Mouse (Mus musculus) hematopoietic stem cell, adult 5-6 weeks (primary cell): ENCODE measurements around the gene Kap. TPM values are rescaled to one million over a fixed set of nuclear protein-coding genes. Genes with fewer than 3 reads are reported as not detected.
"Not testable (repeated sequence)": the region's sequence is repeated elsewhere in the genome, so short reads cannot be mapped to it uniquely, and the experiment has no call there.

ENCODE experiments used
- ATAC-seq, 2 experiments: fragments of 125-278 bp in 1 of 2; replicated peaks in 1 of 2; 2 replicates each; pipeline ENCODE4 v1.8.0; 2016 to 2017; ENCODE audit warnings: inconsistent platforms in 2 of 2, mild to moderate bottlenecking in 2 of 2, moderate number of reproducible peaks in 2 of 2, low read depth in 1 of 2, moderate TSS enrichment in 1 of 2; ENCODE audit not compliant: low FRiP score in 2 of 2, poor library complexity in 2 of 2, severe bottlenecking in 2 of 2, insufficient read depth in 1 of 2, low TSS enrichment in 1 of 2
- total RNA-seq: library from RNA; stranded (forward); fragments of 172-1452, 232-1000 nt; gene quantifications from 2 replicates; pipeline ENCODE4 v1.2.3, GENCODE M21; 2017

Kap gene
- not detected in 2 replicates for total RNA-seq

DNA sequence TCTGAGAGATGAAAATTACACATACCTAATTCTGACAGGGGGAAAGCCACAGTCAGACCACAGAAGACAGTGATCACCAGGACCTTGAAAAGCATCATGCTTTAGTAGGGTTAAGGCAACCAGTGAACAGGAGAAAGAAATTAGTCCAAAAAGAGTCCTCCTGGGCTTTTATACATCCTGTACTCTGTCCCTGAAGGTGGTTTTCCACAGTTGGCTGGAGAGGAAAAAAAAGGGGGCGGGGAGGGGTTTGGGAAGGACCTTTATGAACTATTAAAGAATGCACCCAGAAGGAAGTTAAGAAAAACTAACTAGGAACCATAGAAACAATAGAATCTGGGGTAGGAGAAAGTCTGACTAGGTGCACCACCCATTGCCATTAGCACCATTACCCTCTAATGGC lies at the start of gene Kap:
TSS of gene Kap (minus strand) at position 237 of the 400 bp plus-strand sequence.
- ATAC-seq, result no peak

- no peak for ATAC-seq
These were observed 32.4 kb upstream of the Kap start for GRCm38 (mm10) chr6:133885871-133886415.

DNA sequence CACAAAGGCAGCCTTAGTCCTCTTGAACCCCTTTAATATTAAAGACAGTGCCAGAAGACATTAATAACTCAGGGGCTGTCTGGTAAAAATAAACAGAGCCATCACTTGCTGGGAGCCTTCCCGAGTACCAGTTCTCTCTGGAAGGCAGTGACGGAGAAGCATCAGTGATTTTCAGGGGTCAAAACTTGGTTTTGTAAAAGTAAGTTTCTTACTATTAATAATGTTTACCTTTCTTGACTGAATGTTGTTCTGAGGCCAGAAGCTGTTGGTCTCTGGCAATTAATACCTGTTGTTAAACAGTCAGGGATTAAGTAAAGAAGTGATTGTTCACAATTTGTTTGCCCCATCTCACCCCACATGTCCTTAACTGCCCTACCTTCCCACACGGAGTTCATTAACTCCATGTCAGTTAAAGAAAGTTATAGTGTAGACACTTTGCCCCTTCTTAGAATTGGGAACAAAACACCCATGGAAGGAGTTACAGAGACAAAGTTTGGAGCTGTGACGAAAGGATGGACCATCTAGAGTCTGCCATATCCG lies 30.0 kb upstream of the Kap start:
- ATAC-seq, result no peak

GRCm38 (mm10) chr6:133875906-133876462 lies 22.4 kb upstream of the Kap start:
- ATAC-seq, result peak; percentile 49 to 60

- ATAC-seq, result no peak
These were observed 19.1 kb upstream of the Kap start for GRCm38 (mm10) chr6:133872667-133873066.

GRCm38 (mm10) chr6:133871131-133871530 lies 17.6 kb upstream of the Kap start:
- ATAC-seq, result peak; percentile 14 to 17; a peak in 1 of 4 replicates

- no peak for ATAC-seq
These were observed 14.8 kb upstream of the Kap start for GRCm38 (mm10) chr6:133868381-133868780.

DNA sequence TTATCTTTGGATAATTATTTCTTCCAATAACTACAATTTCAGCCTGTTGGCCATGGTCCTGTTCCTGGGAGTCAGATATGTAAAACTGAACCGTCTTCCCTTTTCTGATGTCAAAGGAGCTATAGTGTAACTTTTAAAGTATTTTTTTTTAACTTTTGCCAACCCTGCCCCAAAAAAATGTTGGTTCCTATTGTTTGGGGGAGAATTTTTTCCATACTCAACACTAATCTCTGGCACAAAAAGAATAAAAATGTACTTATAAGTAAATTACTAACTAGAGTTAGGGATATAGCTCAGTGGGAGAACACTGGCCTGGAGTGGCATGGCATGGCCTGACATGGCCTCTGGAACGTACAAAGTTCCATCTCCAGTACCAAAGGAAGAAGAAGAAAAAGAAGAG lies 2.3 kb upstream of the Kap start:
- no peak for ATAC-seq

GRCm38 (mm10) chr6:133849359-133849758 lies 4.2 kb downstream of the Kap start:
- ATAC-seq, result no peak

DNA sequence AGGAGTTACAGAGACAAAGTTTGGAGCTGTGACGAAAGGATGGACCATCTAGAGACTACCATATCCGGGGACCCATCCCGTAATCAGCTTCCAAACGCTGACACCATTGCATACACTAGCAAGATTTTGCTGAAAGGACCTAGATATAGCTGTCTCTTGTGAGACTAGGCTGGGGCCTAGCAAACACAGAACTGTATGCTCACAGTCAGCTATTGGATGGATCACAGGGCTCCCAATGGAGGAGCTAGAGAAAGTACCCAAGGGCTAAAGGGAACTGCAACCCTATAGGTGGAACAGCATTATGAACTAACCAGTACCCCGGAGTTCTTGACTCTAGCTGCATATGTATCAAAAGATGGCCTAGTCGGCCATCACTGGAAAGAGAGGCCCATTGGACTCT lies 4.7 kb downstream of the Kap start:
- ATAC-seq, result not testable (repeated sequence)

- not testable (repeated sequence) for ATAC-seq
These were observed 15.1 kb downstream of the Kap start for GRCm38 (mm10) chr6:133838296-133838995.

DNA sequence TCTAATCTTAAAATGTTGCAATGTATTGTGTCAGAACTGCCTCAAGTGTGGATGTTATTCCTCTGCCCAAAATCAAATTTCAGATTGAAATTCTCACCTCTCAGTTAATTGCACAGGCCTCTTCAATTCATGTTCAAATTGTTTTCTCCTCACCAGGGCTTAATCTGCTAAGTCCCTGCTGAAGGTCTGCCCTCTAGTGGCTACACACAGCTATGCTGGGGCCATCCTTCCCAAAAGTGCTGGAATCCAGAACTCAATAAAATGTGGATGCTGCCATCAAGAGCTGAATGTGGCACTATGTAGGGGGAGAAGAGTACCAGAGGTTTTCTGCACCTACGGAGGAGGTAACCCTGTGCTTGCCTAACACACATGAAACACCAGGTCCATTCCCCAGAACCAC lies 41.2 kb downstream of the Kap start:
- peak in 1 of 2 experiments; percentile 51; a peak in 1 of 4 replicates for ATAC-seq

Other genes starting within 250 kb of the Kap start
- gene Etv6, start 181.9 kb upstream of the Kap start, total RNA-seq, result 139 and 157 TPM in 2 replicates